Mouse (Mus musculus) small intestine, adult 2 months (tissue): ENCODE data around the gene Dock9.

Experiments used
- CTCF ChIP-seq: fragments of 200-500 bp; IDR thresholded peaks from 2 replicates; pipeline ENCODE4 v1.5.1; 2012; ENCODE audit warnings: low read depth, mild to moderate bottlenecking, control low read depth, inconsistent platforms, low read length, moderate library complexity, mixed read lengths; ENCODE audit not compliant: insufficient replicate concordance, insufficient read length; ENCODE audit errors: extremely low read depth
- POLR2A ChIP-seq: fragments of 200-500 bp; IDR thresholded peaks from 2 replicates; pipeline ENCODE4 v1.6.1; 2012; ENCODE audit warnings: low read depth, mild to moderate bottlenecking, control low read depth, inconsistent platforms, low read length, moderate library complexity

GRCm38 (mm10) chr14:121733694-121734093 is 63.9 kb downstream of the Dock9 start:
- no peak for TF ChIP-seq POLR2A
- no peak for TF ChIP-seq CTCF
